ENCODE assay signal across 17 mouse cellular contexts in genomic region chr6:93416006-93416405, GRCm38 (mm10).
A peak's percentile ranks its signal among the peaks of the same experiment; 100 is the strongest.
DNase-seq lines count a peak whose midpoint lies in the region; ATAC-seq lines count a peak whose summit lies in the region.
"Had no signal": no experiment of that assay in that cellular context is flagged by ENCODE, and none has a peak within 500 bp of the region (broad histone marks: within the 10 kb centered on the region; RNA-seq: fewer than 3 reads in every experiment).

No protein-coding gene starts in this region.

- H3K9ac ChIP-seq in heart, embryonic 12.5 days = no peak overlapping the region
- H3K9ac ChIP-seq: forebrain, postnatal 0 days; heart, embryonic 15.5 days; lung, embryonic 15.5 days; midbrain, embryonic 15.5 days; neural tube, embryonic 12.5 days had no signal

- ATAC-seq in heart, embryonic 12.5 days (ENCODE audit: insufficient number of reproducible peaks, low FRiP score) = no peak
- ATAC-seq: forebrain, postnatal 0 days; hindbrain, postnatal 0 days; midbrain, embryonic 15.5 days had no signal

- H3K4me2 ChIP-seq in heart, embryonic 12.5 days = no peak overlapping the region
- H3K4me2 ChIP-seq: heart, embryonic 15.5 days; lung, embryonic 15.5 days; midbrain, embryonic 15.5 days; neural tube, embryonic 12.5 days had no signal

- H3K4me3 ChIP-seq in heart, embryonic 10.5 days = no peak overlapping the region
- no peak overlapping the region for H3K4me3 ChIP-seq in heart, embryonic 12.5 days
- H3K4me3 ChIP-seq: heart, embryonic 15.5 days; lung, embryonic 15.5 days; midbrain, embryonic 15.5 days; neural tube, embryonic 12.5 days had no signal

- H3K4me1 ChIP-seq in heart, embryonic 10.5 days = peaks cover 5% of the 10 kb centered on the region
- 0 out of 2 replicates have a peak, but pooled peaks cover 3% of the 10 kb centered on the region for H3K4me1 ChIP-seq in heart, embryonic 12.5 days (replicated peaks)
- H3K4me1 ChIP-seq: heart, embryonic 15.5 days; midbrain, embryonic 15.5 days had no signal

- peak; percentile 71 for DNase-seq in heart, embryonic 10.5 days (ENCODE audit: low spot score)
- peak; percentile 8 for DNase-seq in kidney, postnatal 14 days
- DNase-seq in kidney, adult 8-10 months = no peak
- DNase-seq in R1 (ENCODE audit: low read depth, low spot score) = peak; percentile 76
- DNase-seq in yolk sac, embryonic 10.5 days (ENCODE audit: low spot score) = peak; percentile 6
- no peak for DNase-seq in ovary, postnatal 36 days (ENCODE audit: low spot score)
- DNase-seq: adrenal gland, postnatal 36 days; forebrain, postnatal 0 days; liver; thymus, postnatal 14 days had no signal

- WGBS in heart, embryonic 10.5 days = 36% methylated on average over 1 of the region's 1 CpGs
- WGBS in heart, embryonic 12.5 days = 31% methylated on average over 1 of the region's 1 CpGs

- peak overlapping the region; percentile 38 for H3K27ac ChIP-seq in heart, embryonic 10.5 days
- no peak overlapping the region for H3K27ac ChIP-seq in heart, embryonic 12.5 days (ENCODE audit: poor library complexity, severe bottlenecking)
- H3K27ac ChIP-seq: heart, embryonic 15.5 days; hindbrain, postnatal 0 days; lung, embryonic 15.5 days; midbrain, embryonic 15.5 days; neural tube, embryonic 12.5 days had no signal

- no peaks in the 10 kb centered on the region for H3K27me3 ChIP-seq in heart, embryonic 10.5 days (ENCODE audit: insufficient read depth, poor library complexity, severe bottlenecking)
- no peaks in the 10 kb centered on the region for H3K27me3 ChIP-seq in heart, embryonic 12.5 days (replicated peaks)
- H3K27me3 ChIP-seq: CH12.LX; heart, embryonic 15.5 days; lung, embryonic 15.5 days; midbrain, embryonic 15.5 days; neural tube, embryonic 12.5 days had no signal

- H3K36me3 ChIP-seq in heart, embryonic 10.5 days = no peaks in the 10 kb centered on the region
- no peaks in the 10 kb centered on the region for H3K36me3 ChIP-seq in heart, embryonic 12.5 days
- H3K36me3 ChIP-seq: heart, embryonic 15.5 days; lung, embryonic 15.5 days; midbrain, embryonic 15.5 days; neural tube, embryonic 12.5 days had no signal

- no peaks in the 10 kb centered on the region for H3K9me3 ChIP-seq in heart, embryonic 10.5 days
- H3K9me3 ChIP-seq in heart, embryonic 12.5 days (replicated peaks) = no peaks in the 10 kb centered on the region
- H3K9me3 ChIP-seq: heart, embryonic 15.5 days; lung, embryonic 15.5 days; midbrain, embryonic 15.5 days; neural tube, embryonic 12.5 days had no signal

Comparison
In these comparisons a context has a peak if more than half of its experiments do, and no peak if none do; other contexts are left out.
1. DNase-seq: peak in heart, embryonic 10.5 days (single experiment), kidney, postnatal 14 days (single experiment), R1 (single experiment) and yolk sac, embryonic 10.5 days (single experiment); none in kidney, adult 8-10 months (0 of 2) and ovary, postnatal 36 days (single experiment).